Mouse (Mus musculus) spleen, adult 2 months (tissue): Measurements from ENCODE around the gene Gm498. TPM values are rescaled to one million over a fixed set of nuclear protein-coding genes. Genes with fewer than 3 reads are reported as not detected.

Experiments
- DNase-seq, 2 experiments: peaks; one replicate each; pipeline versions ENCODE4 v3.0.0 to v3.0.0-alpha.2; 2012 to 2021; ENCODE audit warnings: low spot score in 2 of 2, low read depth in 1 of 2
- H3K27ac ChIP-seq: fragments of 200-500 bp; 2 replicates; pipeline ENCODE4 v1.5.1; 2012; ENCODE audit warnings: low read length, inconsistent platforms; ENCODE audit not compliant: insufficient read depth
- H3K27me3 ChIP-seq: fragments of 200-500 bp; 2 replicates; pipeline ENCODE4 v1.6.1; 2012; ENCODE audit warnings: mild to moderate bottlenecking, moderate library complexity, low read length, inconsistent platforms; ENCODE audit not compliant: control insufficient read depth, insufficient read depth
- H3K36me3 ChIP-seq: fragments of 200-500 bp; 2 replicates; pipeline ENCODE4 v1.6.1; 2012; ENCODE audit warnings: mild to moderate bottlenecking, low read length, inconsistent platforms; ENCODE audit not compliant: control insufficient read depth, insufficient read depth
- H3K4me1 ChIP-seq: fragments of 200-500 bp; 2 replicates; pipeline ENCODE4 v1.6.1; 2011; ENCODE audit warnings: inconsistent platforms; ENCODE audit not compliant: control insufficient read depth, insufficient read depth, insufficient read length
- H3K4me3 ChIP-seq: fragments of 200-500 bp; 2 replicates; pipeline ENCODE4 v1.5.1; 2011; ENCODE audit warnings: mild to moderate bottlenecking, inconsistent platforms; ENCODE audit not compliant: insufficient read depth, insufficient read length; ENCODE audit errors: extremely low read depth
- CTCF ChIP-seq: fragments of 200-500 bp; IDR thresholded peaks from 2 replicates; pipeline ENCODE4 v1.5.1; 2011; ENCODE audit warnings: mild to moderate bottlenecking, inconsistent platforms; ENCODE audit not compliant: insufficient read depth, insufficient read length, insufficient replicate concordance; ENCODE audit errors: extremely low read depth
- POLR2A ChIP-seq: fragments of 200-500 bp; IDR thresholded peaks from 2 replicates; pipeline ENCODE4 v1.6.1; 2011; ENCODE audit warnings: low read depth, low read length, inconsistent platforms
- WGBS: fragments of 180-500 bp; shearing (Covaris S2); methylation state at CpG from one replicate; pipeline ENCODE4 v1.1.7; 2018; 5-methylcytosine and 5-hydroxymethylcytosine counted together
- polyA plus RNA-seq: library from polyadenylated mRNA; depleted of rRNA; stranded (reverse); fragments of >200 nt; gene quantifications from 2 replicates; pipeline ENCODE4 v1.2.3, GENCODE M21; 2012

Gm498 gene
- polyA plus RNA-seq, 1 experiment = not detected

DNA sequence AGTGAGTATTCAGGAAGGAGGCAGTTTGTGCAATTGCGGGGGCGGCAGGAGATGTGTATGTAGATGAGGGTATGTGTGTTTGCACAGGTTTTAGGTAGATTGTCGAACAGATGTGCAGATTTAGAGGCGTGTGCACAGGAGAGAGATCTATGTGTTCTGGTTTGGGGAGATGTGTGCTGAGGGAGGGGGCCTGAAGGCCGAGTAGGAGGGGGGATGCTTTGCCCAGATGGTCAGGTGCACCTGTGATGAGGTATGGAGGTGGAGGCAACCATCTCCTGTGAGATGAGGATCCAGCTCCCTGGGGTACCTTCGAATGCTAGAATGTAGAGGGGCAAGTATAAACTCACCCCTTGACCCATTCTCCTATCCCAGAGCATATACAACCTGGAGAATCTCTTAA lies 36.2 kb upstream of the Gm498 start:
- DNase-seq = no peak
- TF ChIP-seq POLR2A = no peak
- TF ChIP-seq CTCF = no peak
- H3K4me1 ChIP-seq = no peaks in the 10 kb centered on the region; the same call in 1 of the 2 replicates
- WGBS = 7% methylated on average over 6 of the region's 6 CpGs
- H3K36me3 ChIP-seq = no peaks in the 10 kb centered on the region
- no peaks in the 10 kb centered on the region for H3K27me3 ChIP-seq
- H3K27ac ChIP-seq = peak overlapping the region; percentile 73
- peak overlapping the region; percentile 82 for H3K4me3 ChIP-seq

DNA sequence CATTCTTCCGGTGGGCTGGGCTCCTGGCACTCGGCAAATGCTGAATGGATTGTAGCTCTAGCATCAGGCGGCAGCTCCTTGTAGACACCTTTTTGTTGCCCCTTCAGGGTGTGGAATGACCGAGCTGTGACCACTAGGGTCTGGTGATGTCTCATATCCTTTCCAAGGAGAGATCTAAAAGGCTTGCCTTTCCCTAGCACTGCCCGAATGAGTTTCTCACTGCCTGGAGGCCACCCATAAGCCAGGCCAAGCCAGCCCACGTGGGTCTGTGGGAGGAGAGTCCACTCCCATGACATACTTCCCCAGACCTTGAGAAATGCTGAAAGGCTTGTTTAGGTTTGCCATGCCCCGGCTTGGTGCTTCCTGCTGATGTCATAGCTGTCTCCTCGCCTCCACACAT lies 34.4 kb upstream of the Gm498 start:
- H3K4me3 ChIP-seq = no peak overlapping the region
- H3K27ac ChIP-seq = no peak overlapping the region
- H3K36me3 ChIP-seq = no peaks in the 10 kb centered on the region; the same call in 1 of the 2 replicates
- no peaks in the 10 kb centered on the region for H3K27me3 ChIP-seq
- DNase-seq = no peak
- no peak for TF ChIP-seq CTCF
- no peak for TF ChIP-seq POLR2A
- H3K4me1 ChIP-seq = no peaks in the 10 kb centered on the region; the same call in 1 of the 2 replicates
- 80% methylated on average over 8 of the region's 8 CpGs for WGBS

DNA sequence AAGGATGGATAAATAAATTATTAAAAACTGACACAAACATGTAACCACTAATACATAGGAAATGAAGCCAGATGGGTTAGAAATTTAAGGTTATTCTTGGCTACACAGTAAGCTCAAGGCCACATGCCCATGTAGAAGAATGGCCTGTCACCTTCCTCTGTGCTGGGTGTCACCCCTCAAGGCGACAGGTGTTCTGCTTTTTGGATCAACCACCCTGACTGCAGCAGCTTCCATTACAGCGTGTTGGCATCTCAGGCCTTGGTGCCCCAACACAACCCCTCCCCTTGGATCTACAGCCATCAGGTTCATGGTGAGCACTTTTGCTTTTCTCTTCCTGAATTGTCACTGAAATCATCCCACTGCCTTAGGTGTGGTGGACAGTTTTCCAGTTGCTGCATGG lies 34.0 kb upstream of the Gm498 start:
- Histone ChIP-seq H3K27ac (no peak overlapping the region), H3K4me1 (no peaks in the 10 kb centered on the region; the same call in 1 of the 2 replicates), H3K36me3 (no peaks in the 10 kb centered on the region; the same call in 1 of the 2 replicates), H3K27me3 (no peaks in the 10 kb centered on the region), H3K4me3 (no peak overlapping the region)
- no peak for DNase-seq
- no peak for TF ChIP-seq CTCF
- TF ChIP-seq POLR2A = no peak
- WGBS = 89% methylated on average over 2 of the region's 2 CpGs

GRCm38 (mm10) chr7:143833581-143834190 lies 33.0 kb upstream of the Gm498 start:
- no peak for DNase-seq
- Histone ChIP-seq H3K4me1 (no peaks in the 10 kb centered on the region; the same call in 1 of the 2 replicates), H3K4me3 (no peak overlapping the region), H3K27me3 (no peaks in the 10 kb centered on the region), H3K27ac (no peak overlapping the region), H3K36me3 (peaks cover 8% of the 10 kb centered on the region)
- WGBS = 84% methylated on average over 6 of the region's 6 CpGs
- TF ChIP-seq CTCF (no peak), POLR2A (no peak)

DNA sequence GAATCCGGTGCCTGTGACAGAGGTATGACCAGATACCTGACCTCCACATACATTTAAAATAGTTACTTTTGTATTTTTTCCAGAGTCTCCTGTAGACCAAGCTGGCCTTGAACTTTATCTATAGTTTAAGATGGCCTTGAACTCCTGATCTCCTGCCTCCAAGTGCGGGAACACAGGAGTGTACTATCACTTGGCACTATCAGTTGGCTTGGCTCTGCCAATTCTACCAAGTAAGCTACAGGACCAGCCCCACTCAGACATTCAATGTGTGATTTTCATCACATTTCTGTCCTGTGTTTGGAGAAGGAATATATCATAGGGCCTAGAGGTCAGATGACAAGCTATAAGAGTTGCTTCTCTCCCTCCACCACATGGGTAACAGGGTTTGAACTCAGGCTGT lies 32.3 kb upstream of the Gm498 start:
- WGBS = 91% methylated on average over 2 of the region's 2 CpGs
- TF ChIP-seq POLR2A (no peak), CTCF (no peak)
- no peak for DNase-seq
- H3K4me3 ChIP-seq = no peak overlapping the region
- peaks cover 9% of the 10 kb centered on the region for H3K36me3 ChIP-seq
- H3K27ac ChIP-seq = no peak overlapping the region
- H3K27me3 ChIP-seq = no peaks in the 10 kb centered on the region
- no peaks in the 10 kb centered on the region; the same call in 1 of the 2 replicates for H3K4me1 ChIP-seq

DNA sequence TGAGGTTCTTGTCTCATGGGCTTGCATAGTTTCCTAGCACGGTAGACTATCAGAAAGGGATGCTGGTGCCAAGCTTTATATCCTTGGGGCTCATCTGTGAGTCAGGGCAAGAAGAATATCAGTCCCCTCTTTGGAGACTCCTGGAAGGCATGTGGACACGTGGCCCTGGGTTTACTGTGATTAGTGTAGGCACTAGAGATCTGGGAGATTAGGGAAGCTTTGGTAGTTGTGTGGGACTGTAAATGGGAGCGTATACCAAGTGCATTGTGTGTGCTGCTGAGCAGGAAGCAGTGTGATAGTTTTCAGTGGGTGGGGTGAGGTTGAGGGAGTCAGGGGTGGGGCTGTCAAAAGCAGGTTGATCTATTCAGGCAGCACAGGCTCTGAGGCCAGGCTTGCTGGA lies 31.7 kb upstream of the Gm498 start:
- no peak overlapping the region for H3K4me3 ChIP-seq
- H3K27me3 ChIP-seq = no peaks in the 10 kb centered on the region
- DNase-seq = no peak
- no peak overlapping the region for H3K27ac ChIP-seq
- no peaks in the 10 kb centered on the region; the same call in 1 of the 2 replicates for H3K4me1 ChIP-seq
- peaks cover 9% of the 10 kb centered on the region for H3K36me3 ChIP-seq
- TF ChIP-seq POLR2A (no peak), CTCF (no peak)
- WGBS = 59% methylated on average over 3 of the region's 3 CpGs

DNA sequence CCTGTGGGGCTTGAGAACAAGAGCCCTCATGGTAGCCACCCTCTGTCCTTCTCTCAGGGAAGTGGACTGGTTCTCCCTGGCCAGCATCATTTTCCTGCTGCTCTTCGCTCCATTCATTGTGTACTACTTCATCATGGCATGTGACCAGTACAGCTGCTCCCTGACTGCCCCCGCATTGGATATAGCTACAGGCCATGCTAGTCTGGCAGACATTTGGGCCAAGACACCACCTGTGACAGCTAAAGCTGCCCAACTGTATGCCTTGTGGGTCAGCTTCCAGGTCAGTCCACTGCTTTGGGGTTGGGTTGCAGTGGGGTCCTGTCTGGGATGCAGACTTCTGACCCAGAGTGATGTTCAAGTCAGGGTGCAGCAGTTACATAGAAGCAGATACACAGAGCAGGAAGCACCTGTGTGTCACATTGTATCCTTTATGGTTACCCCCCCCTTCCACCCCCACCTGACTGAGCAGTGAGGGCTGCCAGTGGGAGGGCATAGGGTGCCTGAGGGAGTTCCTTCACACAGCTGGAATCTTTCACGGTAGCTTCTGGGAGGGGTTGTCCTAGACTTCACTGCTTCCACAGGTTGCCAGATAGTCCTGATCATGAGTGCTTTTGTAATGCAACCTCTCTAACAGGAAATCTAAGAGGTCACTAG lies 28.8 kb upstream of the Gm498 start:
- H3K36me3 ChIP-seq = peaks cover 17% of the 10 kb centered on the region

More for the DNA sequence above, 28.8 kb upstream of the Gm498 start:
- H3K4me1 ChIP-seq = no peaks in the 10 kb centered on the region; the same call in 1 of the 2 replicates
- no peak for TF ChIP-seq CTCF
- TF ChIP-seq POLR2A = no peak
- H3K27ac ChIP-seq = no peak overlapping the region
- no peak overlapping the region for H3K4me3 ChIP-seq
- DNase-seq = no peak
- no peaks in the 10 kb centered on the region for H3K27me3 ChIP-seq
- 62% methylated on average over 3 of the region's 3 CpGs for WGBS
